Mouse (Mus musculus): ENCODE measurements around the gene A330070K13Rik.

The A330070K13Rik gene

GRCm38 (mm10) chr5:130329889-130330288 is 54.5 kb downstream of the A330070K13Rik start:
- DNase-seq = no peak
